Mouse (Mus musculus) heart, postnatal 0 days (tissue): Measurements from ENCODE around the gene Pacsin1.

Experiments used
- CTCF ChIP-seq: IDR thresholded peaks from 2 replicates; pipeline ENCODE4 v1.5.1; 2016; ENCODE audit warnings: antibody characterized with exemption, control low read depth, low read depth
- EP300 ChIP-seq: IDR thresholded peaks from 2 replicates; pipeline ENCODE4 v1.6.1; 2016; ENCODE audit warnings: antibody characterized with exemption, low read depth

- no peak for TF ChIP-seq CTCF
- TF ChIP-seq EP300 = no peak
Measured at GRCm38 (mm10) chr17:27748123-27748522, 92.8 kb downstream of the Pacsin1 start.
